Mouse (Mus musculus) CH12.LX (cell line): ENCODE data around the gene Commd4.

Experiments
- CTCF ChIP-seq, 2 experiments: IDR thresholded peaks in 1 of 2; conservative IDR thresholded peaks in 1 of 2; 2 replicates each; pipeline ENCODE4 v1.5.1; 2011 to 2012; ENCODE audit warnings: low read depth in 2 of 2, low read length in 2 of 2, improper control_type of control experiment in 1 of 2, inconsistent platforms in 1 of 2, mild to moderate bottlenecking in 1 of 2, moderate library complexity in 1 of 2
- MAFK ChIP-seq: IDR thresholded peaks from 2 replicates; pipeline ENCODE4 v1.6.1; 2011; ENCODE audit warnings: low read length, improper control_type of control experiment; ENCODE audit not compliant: insufficient replicate concordance
- MAX ChIP-seq: IDR thresholded peaks from 2 replicates; pipeline ENCODE4 v1.6.1; 2011; ENCODE audit warnings: low read length, improper control_type of control experiment
- POLR2A ChIP-seq: IDR thresholded peaks from 2 replicates; pipeline ENCODE4 v1.6.1; 2011; ENCODE audit warnings: low read depth, mild to moderate bottlenecking, improper control_type of control experiment, low read length
- POLR2AphosphoS2 ChIP-seq: IDR thresholded peaks from 2 replicates; pipeline ENCODE4 v1.6.1; 2011; ENCODE audit warnings: low read depth, low read length, improper control_type of control experiment
- TCF12 ChIP-seq: IDR thresholded peaks from 2 replicates; pipeline ENCODE4 v1.6.1; 2014; ENCODE audit warnings: low read depth, mild to moderate bottlenecking, inconsistent platforms, low read length, improper control_type of control experiment
- USF1 ChIP-seq: IDR thresholded peaks from 2 replicates; pipeline ENCODE4 v1.6.1; 2014; ENCODE audit warnings: low read depth, mild to moderate bottlenecking, inconsistent platforms, low read length, improper control_type of control experiment

GRCm38 (mm10) chr9:57168411-57168810 is 10.3 kb upstream of the Commd4 start:
- no peak for TF ChIP-seq CTCF (conservative IDR thresholded peaks at IDR 0.05 in 1 of 2, IDR thresholded peaks at IDR 0.05 in 1 of 2; ENCODE audit: low read depth in 2 of 2, low read length in 2 of 2)
- TF ChIP-seq USF1: no peak
- TF ChIP-seq POLR2A: no peak
- TF ChIP-seq POLR2AphosphoS2: no peak
- no peak for TF ChIP-seq MAX
- TF ChIP-seq MAFK: no peak
- no peak for TF ChIP-seq TCF12
